Mouse (Mus musculus): Measurements from ENCODE around the gene Isg20. TPM values are rescaled to one million over a fixed set of nuclear protein-coding genes. Genes with fewer than 3 reads are reported as not detected.

Gene Isg20
- 1 to 10 TPM in 1 of 2 experiments, under 1 TPM in 1; 0.92 to 1.8 TPM for total RNA-seq (2021)
- long read RNA-seq, experiment 1, result 0 reads
- long read RNA-seq, experiment 2, result 0 reads

- DNase-seq, result no peak
- Histone ChIP-seq H3K4me3 (peak within 1 kb of the TSS; percentile 64), H3K27ac (peak within 1 kb of the TSS; percentile 71)
- intact Hi-C loops (cut with DNase I), result no loop called here
- TF ChIP-seq CTCF (IDR thresholded peaks at IDR 0.05), result no peak
Measured at GRCm38 (mm10) chr7:78912974-78913474, at the start of gene Isg20. Isg20 (plus strand) TSS chr7:78913424.

- no peak for TF ChIP-seq CTCF (IDR thresholded peaks at IDR 0.05)
- Histone ChIP-seq H3K4me3 (no peak overlapping the region), H3K27ac (no peak overlapping the region)
- intact Hi-C loops (cut with DNase I), result no loop called here
- no peak for DNase-seq
Measured at GRCm38 (mm10) chr7:78863796-78864445, 49.3 kb upstream of the Isg20 start.

- no peak overlapping the region for H3K4me3 ChIP-seq
- intact Hi-C loops (cut with DNase I), result no loop called here
- DNase-seq, result no peak
- H3K27ac ChIP-seq, result no peak overlapping the region
- TF ChIP-seq CTCF (IDR thresholded peaks at IDR 0.05), result no peak
Measured at GRCm38 (mm10) chr7:78864446-78864802, 48.8 kb upstream of the Isg20 start.

- Histone ChIP-seq H3K4me3 (no peak overlapping the region), H3K27ac (no peak overlapping the region)
- intact Hi-C loops (cut with DNase I), result no loop called here
- TF ChIP-seq CTCF (IDR thresholded peaks at IDR 0.05), result no peak
- DNase-seq, result no peak
Measured at GRCm38 (mm10) chr7:78865212-78865949, 47.8 kb upstream of the Isg20 start.

- TF ChIP-seq CTCF (IDR thresholded peaks at IDR 0.05), result no peak
- Histone ChIP-seq H3K27ac (no peak overlapping the region), H3K4me3 (no peak overlapping the region)
- DNase-seq, result no peak
- intact Hi-C loops (cut with DNase I), result no loop called here
Measured at GRCm38 (mm10) chr7:78868731-78869130, 44.5 kb upstream of the Isg20 start.

- Histone ChIP-seq H3K27ac (no peak overlapping the region), H3K4me3 (no peak overlapping the region)
- DNase-seq, result no peak
- TF ChIP-seq CTCF (IDR thresholded peaks at IDR 0.05), result no peak
- intact Hi-C loops (cut with DNase I), result no loop called here
Measured at GRCm38 (mm10) chr7:78872366-78872765, 40.9 kb upstream of the Isg20 start.

GRCm38 (mm10) chr7:78872831-78873230, 40.4 kb upstream of the Isg20 start:
- intact Hi-C loops (cut with DNase I), result no loop called here

GRCm38 (mm10) chr7:78881607-78882468, 31.4 kb upstream of the Isg20 start:
- H3K4me3 ChIP-seq, result peak overlapping the region; percentile 44
- TF ChIP-seq CTCF (IDR thresholded peaks at IDR 0.05), result no peak
- no peak for DNase-seq
- H3K27ac ChIP-seq, result no peak overlapping the region
- intact Hi-C loops (cut with DNase I), result no loop called here

More at GRCm38 (mm10) chr7:78872831-78873230, 40.4 kb upstream of the Isg20 start:
- no peak for DNase-seq
- TF ChIP-seq CTCF (IDR thresholded peaks at IDR 0.05), result no peak
- Histone ChIP-seq H3K27ac (no peak overlapping the region), H3K4me3 (no peak overlapping the region)

- Histone ChIP-seq H3K4me3 (peak overlapping the region; percentile 44), H3K27ac (no peak overlapping the region)
- DNase-seq, result no peak
- TF ChIP-seq CTCF (IDR thresholded peaks at IDR 0.05), result no peak
- intact Hi-C loops (cut with DNase I), result no loop called here
Measured at GRCm38 (mm10) chr7:78882469-78882837, 30.8 kb upstream of the Isg20 start.

- no peak for TF ChIP-seq CTCF (IDR thresholded peaks at IDR 0.05)
- Histone ChIP-seq H3K4me3 (peak overlapping the region; percentile 17), H3K27ac (no peak overlapping the region)
- DNase-seq, result no peak
- intact Hi-C loops (cut with DNase I), result no loop called here
Measured at GRCm38 (mm10) chr7:78883016-78883725, 30.1 kb upstream of the Isg20 start.

- no peak overlapping the region for H3K27ac ChIP-seq
- H3K4me3 ChIP-seq, result no peak overlapping the region
- no peak for DNase-seq
- intact Hi-C loops (cut with DNase I), result no loop called here
- no peak for TF ChIP-seq CTCF (IDR thresholded peaks at IDR 0.05)
Measured at GRCm38 (mm10) chr7:78883726-78884060, 29.5 kb upstream of the Isg20 start.

- H3K4me3 ChIP-seq, result no peak overlapping the region
- DNase-seq, result no peak
- no peak overlapping the region for H3K27ac ChIP-seq
- intact Hi-C loops (cut with DNase I), result no loop called here
- TF ChIP-seq CTCF (IDR thresholded peaks at IDR 0.05), result no peak
Measured at GRCm38 (mm10) chr7:78884139-78884538, 29.1 kb upstream of the Isg20 start.
